Mouse (Mus musculus) left cerebral cortex, postnatal 36 days (tissue): ENCODE results near the gene Apoc4. TPM values are rescaled to one million over a fixed set of nuclear protein-coding genes. Genes with fewer than 3 reads are reported as not detected.

ENCODE experiments used
- DNase-seq, 2 experiments: peaks; one replicate each; pipeline ENCODE4 v3.0.0; 2021 to 2022; ENCODE audit warnings: low spot score in 2 of 2, mixed read lengths in 1 of 2
- intact Hi-C: fragments of 180-260 bp; cut with DNase I; formaldehyde crosslinking; loops from one replicate; pipeline ENCODE4 v1.15.1; 2025
- total RNA-seq, 2 experiments: library from RNA; stranded (reverse); gene quantifications; 2 replicates each; pipeline ENCODE4 v1.2.3; 2021

The Apoc4 gene
- not detected for total RNA-seq

DNA sequence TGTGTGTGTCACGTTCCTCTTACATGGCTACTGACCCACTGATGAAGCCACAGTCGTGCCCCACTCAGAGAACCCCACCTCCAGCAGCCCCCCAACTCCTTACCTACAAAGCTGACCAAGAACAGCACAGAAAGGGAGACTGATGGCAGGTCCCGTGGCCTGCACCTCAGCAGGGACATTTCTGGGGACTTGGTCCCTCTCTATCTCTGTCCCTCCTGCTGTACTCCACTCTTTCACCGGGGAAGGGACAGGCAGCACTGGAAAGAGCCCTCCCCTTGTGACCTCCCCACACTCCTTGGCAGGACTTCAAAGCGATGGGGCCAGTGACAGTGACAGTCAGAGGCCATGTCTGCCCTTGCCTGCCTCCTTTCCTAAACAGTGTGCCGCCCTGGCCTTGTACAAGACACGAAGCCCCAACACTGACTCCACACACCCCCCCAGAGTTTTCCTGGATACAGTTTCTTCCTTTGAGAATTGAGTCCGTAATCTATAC, at the start of gene Apoc4, which contains the start of gene Gm44805:
Gene Apoc4, minus strand, starts transcription at position 278 of the 493 bp plus-strand sequence.
Gene Gm44805, minus strand, starts transcription at position 222 of the 493 bp plus-strand sequence.
- no peak for DNase-seq
- intact Hi-C loops = no loop called here

GRCm38 (mm10) chr7:19726541-19726940, 45.3 kb upstream of the Apoc4 start:
- intact Hi-C loops = no loop called here
- no peak for DNase-seq

- DNase-seq = no peak
- intact Hi-C loops = no loop called here
Observed at GRCm38 (mm10) chr7:19724167-19724566, 42.9 kb upstream of the Apoc4 start.

GRCm38 (mm10) chr7:19722754-19723195, 41.5 kb upstream of the Apoc4 start:
- no peak for DNase-seq
- intact Hi-C loops = no loop called here

GRCm38 (mm10) chr7:19719200-19719599, 37.9 kb upstream of the Apoc4 start:
- DNase-seq = no peak
- intact Hi-C loops = no loop called here

DNA sequence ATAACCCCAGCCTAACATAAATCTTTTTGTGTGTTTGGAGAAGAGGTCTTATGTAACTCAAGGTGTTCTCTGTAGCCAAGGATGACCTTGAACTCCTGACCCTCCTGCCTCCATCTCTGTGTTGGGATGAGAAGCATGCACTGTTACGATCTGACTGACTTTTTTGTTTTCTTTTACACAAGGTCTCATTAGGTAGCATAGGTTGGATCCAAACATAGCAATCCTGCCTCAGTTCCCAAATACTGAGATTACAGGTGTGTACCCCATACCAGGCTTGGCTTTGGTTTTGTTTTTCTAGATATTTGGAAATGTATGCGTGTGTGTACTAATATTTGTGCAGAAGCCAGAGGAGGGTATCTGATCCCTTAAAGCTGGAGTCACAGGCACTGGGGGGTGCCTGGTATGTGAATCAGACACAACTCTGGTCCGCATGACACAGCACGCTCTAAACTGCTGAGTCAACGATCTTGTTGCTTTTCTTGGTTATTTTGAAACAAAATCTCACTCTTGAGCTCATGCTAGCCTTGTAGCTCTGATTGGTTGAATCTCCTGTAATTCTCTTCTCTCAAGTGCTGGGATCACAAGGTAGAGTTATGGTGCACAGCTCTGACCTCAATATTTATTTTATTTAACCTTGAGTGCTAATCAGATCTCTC, 37.1 kb upstream of the Apoc4 start:
- no peak for DNase-seq
- intact Hi-C loops = no loop called here

DNA sequence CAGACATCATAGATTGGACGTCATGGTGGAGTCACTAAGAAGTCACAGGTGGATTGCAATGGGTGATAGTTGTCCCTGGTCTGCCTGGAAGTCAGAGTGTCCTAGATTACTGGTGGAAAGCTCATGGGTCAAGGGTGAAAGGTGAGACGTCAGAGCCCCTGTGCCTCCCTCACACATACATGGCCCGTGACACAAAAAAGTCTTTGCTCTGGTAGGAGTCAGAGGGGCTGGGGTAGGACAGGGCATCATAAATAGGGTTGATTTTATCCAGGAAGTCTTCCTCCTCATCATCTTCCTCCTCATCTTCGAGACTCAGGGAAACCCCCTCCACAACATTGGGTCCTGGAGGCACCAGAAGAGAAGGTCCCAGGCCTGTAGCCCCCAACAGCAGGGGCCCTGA, 36.1 kb upstream of the Apoc4 start:
- no peak for DNase-seq
- intact Hi-C loops = no loop called here

DNA sequence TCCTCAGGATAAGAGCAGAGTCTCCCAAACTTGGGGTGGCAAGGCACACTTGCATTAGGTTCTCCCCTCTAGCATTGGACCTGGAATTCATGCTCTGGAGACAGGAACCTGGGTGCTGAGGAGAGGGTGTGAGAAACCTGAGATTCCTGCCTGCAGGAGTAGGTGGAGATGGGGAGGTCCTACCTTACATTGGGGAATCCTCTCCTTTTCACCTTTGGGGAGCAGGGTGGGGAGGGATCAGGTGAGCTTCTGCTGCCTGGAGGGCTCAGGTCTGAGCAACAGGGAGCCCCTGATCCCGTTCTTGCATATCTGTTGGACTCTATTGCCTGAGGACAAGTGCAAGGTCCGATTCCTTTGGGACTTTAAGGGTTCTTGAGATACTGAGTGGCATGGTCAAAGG, 35.5 kb upstream of the Apoc4 start:
- intact Hi-C loops = no loop called here
- no peak for DNase-seq

DNA sequence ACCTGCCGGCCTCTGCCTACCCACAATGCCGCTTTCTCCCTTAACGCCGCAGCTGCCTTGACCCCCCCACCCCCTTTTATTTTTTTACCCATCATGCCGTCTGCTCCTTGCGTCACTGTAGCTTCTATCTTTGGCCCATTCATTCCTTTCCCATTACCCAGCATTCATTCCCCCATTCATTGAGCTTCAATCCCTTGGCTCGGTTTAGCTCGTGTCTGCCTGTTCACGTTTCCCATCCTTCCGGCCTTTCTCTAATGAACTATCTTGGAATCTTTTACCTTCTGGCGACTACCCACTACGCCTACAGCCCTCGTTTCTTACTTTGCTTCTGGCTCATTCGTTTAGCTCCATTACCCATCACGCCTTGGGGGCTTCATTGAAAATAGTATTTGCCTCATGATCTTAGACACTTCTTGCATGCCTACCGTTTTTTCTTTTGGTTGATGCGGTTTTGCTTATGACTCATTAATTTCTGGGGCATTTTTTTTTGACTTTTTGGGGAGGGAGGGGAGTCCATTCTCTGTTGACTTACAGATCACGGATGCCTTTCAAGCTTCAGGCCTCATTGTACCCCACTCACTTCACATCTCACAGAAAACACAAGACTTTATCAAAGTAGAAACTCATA, 34.9 kb upstream of the Apoc4 start:
- no peak for DNase-seq
- intact Hi-C loops = no loop called here

DNA sequence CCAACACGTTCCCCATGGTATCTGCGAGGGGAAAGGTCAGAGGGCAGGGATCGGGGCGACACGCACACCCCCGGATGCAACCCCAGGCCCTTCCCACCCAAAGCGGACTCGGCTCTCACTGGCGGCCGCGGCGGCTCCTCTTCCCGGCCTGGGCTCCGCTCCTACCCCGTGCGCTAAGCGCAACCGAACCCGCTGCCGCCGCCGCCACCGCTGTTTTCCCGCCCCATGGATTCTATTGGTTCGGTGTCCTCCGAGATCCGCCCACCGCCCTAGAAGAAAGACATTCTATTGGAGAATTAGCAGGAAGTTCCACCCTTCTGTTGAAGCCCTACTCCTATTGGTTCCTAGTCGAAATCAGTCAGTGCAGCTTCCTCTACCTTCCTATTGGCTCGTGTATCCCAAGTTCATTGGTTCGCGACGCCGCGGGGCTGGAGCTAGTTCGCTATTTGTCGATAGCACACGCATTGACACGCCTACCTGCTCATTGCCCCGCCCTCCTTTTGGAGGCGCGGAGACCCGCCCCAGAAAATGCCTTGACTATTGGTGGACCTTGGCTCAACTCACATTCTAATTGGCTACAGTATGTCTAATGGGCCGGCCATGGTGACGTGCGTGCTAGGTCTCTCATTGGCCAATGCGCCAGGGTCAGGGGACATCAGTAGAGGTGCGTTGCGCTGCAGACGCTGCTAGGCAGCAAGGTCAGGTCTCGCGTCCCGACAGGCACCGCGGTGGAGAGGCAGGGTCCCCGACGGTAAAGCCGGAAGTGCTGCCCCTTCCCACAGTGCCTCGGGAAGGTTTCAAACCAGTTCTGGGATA, 34.2 kb upstream of the Apoc4 start, which contains the start of gene Tomm40:
Gene Tomm40, minus strand, starts transcription at position 200 of the 816 bp plus-strand sequence.
- peak; percentile 99 for DNase-seq
- intact Hi-C loops = loop anchor here (2.0 kb wide), 1 partner anchor 51 kb away; the partner anchor contains the start of gene Clptm1

- intact Hi-C loops = loop anchor here (2.0 kb wide), 1 partner anchor 50 kb away; the partner anchor contains the start of gene Clptm1
- peak in 1 of 2 experiments; percentile 42 for DNase-seq
Observed at GRCm38 (mm10) chr7:19714836-19715235, 33.6 kb upstream of the Apoc4 start.

DNA sequence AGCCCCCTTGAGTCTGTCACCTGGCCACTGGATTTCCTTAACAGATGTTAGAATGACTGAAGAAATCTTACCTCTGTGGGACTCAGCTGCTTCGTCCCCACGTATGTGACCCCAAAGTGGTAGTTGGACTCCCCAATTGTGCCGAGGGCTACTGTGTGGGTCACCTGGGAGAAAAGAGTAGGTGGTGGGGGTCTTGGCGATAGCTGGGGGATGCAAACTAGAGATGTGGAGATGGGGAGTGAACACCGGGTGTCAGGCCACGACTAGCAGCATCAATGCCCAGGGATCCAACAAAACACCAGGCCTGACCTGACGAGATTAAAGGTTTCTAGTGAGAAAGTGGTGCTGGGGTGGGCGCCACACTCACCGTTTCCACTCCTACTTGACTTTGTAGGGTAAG, 32.3 kb upstream of the Apoc4 start:
- intact Hi-C loops = no loop called here
- DNase-seq = no peak

- intact Hi-C loops = no loop called here
- no peak for DNase-seq
Observed at GRCm38 (mm10) chr7:19713196-19713595, 31.9 kb upstream of the Apoc4 start.

DNA sequence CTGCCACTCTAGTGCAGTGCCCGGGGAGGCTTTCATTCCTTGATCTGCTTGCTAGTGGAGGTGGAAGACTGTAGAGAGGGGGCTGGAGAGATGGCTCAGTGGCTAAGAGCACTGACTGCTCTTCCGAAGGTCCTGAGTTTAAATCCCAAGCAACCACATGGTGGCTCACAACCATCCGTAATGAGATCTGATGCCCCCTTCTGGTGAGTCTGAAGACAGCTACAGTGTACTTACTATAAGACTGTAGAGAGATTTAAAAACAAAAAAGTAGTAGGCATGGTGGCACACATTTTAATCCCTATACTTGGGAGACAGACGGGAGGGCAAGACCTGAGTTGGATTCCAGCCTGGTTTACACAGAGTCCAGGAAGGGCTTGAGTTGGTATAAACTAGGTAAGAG, 31.1 kb upstream of the Apoc4 start:
- intact Hi-C loops = no loop called here
- DNase-seq = no peak

DNA sequence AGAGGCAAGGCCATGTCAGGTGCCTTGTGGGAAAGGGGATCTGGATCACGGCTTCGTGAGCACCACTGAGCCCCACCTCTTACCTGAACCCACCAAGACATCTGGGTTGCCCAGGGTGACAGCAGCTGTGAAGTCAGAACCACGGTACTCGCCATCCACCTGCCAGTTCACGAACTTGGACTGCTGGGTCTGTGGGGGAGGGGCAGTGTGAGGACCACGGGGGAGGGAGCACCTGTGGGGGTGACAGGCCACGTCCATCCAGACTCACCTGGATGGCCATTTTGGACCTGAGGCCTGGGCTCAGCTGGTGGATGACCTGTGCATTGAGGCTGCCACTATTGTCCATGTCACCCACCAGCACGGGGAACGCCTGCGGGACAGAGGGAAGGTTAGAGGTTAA, 29.4 kb upstream of the Apoc4 start:
- intact Hi-C loops = no loop called here
- no peak for DNase-seq

DNA sequence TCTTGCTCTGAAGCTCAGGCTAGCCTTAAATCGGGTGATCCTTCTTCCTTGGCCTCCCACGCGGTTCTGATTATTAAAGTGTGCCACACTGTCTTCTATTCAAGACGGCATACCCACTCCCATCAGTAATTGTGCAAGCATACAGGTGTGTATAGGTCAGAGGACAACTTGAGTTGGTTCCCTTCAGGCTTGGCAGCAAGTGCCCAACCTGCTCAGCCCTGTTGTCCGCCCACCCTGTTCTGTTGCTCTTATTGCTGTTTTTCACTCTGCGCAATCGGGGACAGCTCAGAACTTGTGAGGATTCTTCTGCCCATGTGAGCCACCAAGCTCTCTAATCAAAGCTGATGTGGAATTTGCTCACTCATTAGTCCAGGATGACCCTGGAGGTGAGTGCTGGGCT, 24.0 kb upstream of the Apoc4 start:
- DNase-seq = no peak
- intact Hi-C loops = no loop called here

GRCm38 (mm10) chr7:19704475-19704874, 23.2 kb upstream of the Apoc4 start:
- DNase-seq = no peak
- intact Hi-C loops = no loop called here

DNA sequence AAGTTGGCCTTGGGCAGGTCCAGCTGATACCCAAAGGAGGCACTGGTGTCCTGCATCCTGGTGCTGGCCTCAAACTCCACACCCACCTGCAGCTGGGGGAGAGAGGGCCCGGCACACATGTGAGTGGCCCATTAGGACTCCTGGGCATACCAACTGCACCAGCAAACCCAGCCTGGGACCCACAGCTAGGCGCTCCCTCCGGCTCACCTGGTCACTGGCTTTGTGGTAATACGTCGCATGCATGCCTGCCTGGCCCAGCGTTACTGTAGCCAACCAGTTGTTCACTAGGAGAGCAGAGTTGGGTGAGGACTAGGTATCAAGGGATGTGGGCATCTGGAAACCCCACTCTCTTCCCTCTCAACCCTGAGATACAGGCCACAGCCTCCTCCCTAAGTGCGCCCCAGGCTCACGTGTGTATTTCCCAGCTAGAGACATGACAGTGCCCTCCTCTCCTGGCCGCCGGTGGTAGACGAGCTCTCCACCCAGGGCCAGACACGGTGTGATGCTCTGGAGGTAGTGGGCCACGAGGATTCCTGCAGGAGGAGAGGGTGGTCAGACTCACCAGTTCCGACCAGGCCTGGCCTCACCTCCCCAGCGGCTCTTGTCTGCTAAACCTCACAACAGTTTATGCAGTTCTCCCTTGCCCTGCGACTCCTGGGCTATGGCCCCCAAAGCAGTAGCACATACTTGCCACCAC, 21.7 kb upstream of the Apoc4 start:
- intact Hi-C loops = no loop called here

GRCm38 (mm10) chr7:19701069-19701761, 19.9 kb upstream of the Apoc4 start:
- peak; percentile 54 to 63 for DNase-seq
- intact Hi-C loops = loop anchor here (1.0 kb wide), 1 partner anchor 32 kb away; no protein-coding TSS in a partner anchor

More for the DNA sequence above, 21.7 kb upstream of the Apoc4 start:
- DNase-seq = no peak
